Mouse (Mus musculus): ENCODE results near the gene Nanog.

The Nanog gene

GRCm38 (mm10) chr6:122742228-122742899, 35.1 kb downstream of the Nanog start:
- no peaks in the 10 kb centered on the region for H3K27me3 ChIP-seq (ENCODE audit: insufficient read depth, low read length)
- peaks cover 43% of the 10 kb centered on the region for H3K36me3 ChIP-seq (ENCODE audit: insufficient read depth, low read length)
- TF ChIP-seq POU5F1 (IDR thresholded peaks at IDR 0.05; ENCODE audit: borderline replicate concordance, low read length) (no peak), NANOG (IDR thresholded peaks at IDR 0.05; ENCODE audit: borderline replicate concordance, low read length) (no peak; the same call in 1 of the 2 replicates), CTCF (conservative IDR thresholded peaks at IDR 0.05; ENCODE audit: low read length) (no peak)
- H3K9me3 ChIP-seq (ENCODE audit: low read length): no peaks in the 10 kb centered on the region
- H3K4me1 ChIP-seq (replicated peaks; ENCODE audit: low read depth, low read length): peaks cover 67% of the 10 kb centered on the region
- peak overlapping the region; percentile 99 for H3K4me3 ChIP-seq (replicated peaks; ENCODE audit: low read length)

GRCm38 (mm10) chr6:122743353-122743752, 36.1 kb downstream of the Nanog start:
- Histone ChIP-seq H3K36me3 (ENCODE audit: insufficient read depth, low read length) (peaks cover 33% of the 10 kb centered on the region), H3K9me3 (ENCODE audit: low read length) (no peaks in the 10 kb centered on the region), H3K27me3 (ENCODE audit: insufficient read depth, low read length) (no peaks in the 10 kb centered on the region), H3K4me1 (replicated peaks; ENCODE audit: low read depth, low read length) (peaks cover 57% of the 10 kb centered on the region), H3K4me3 (replicated peaks; ENCODE audit: low read length) (peak overlapping the region; percentile 99)
- no peak for TF ChIP-seq NANOG (IDR thresholded peaks at IDR 0.05; ENCODE audit: borderline replicate concordance, low read length)
- TF ChIP-seq POU5F1 (IDR thresholded peaks at IDR 0.05; ENCODE audit: borderline replicate concordance, low read length): no peak
- TF ChIP-seq CTCF (conservative IDR thresholded peaks at IDR 0.05; ENCODE audit: low read length): peak; percentile 19; the same call in 1 of the 2 replicates

- no peaks in the 10 kb centered on the region for H3K9me3 ChIP-seq (ENCODE audit: low read length)
- peaks cover 46% of the 10 kb centered on the region for H3K4me1 ChIP-seq (replicated peaks; ENCODE audit: low read depth, low read length)
- no peaks in the 10 kb centered on the region for H3K27me3 ChIP-seq (ENCODE audit: insufficient read depth, low read length)
- TF ChIP-seq NANOG (IDR thresholded peaks at IDR 0.05; ENCODE audit: borderline replicate concordance, low read length) (no peak; the same call in 1 of the 2 replicates), CTCF (conservative IDR thresholded peaks at IDR 0.05; ENCODE audit: low read length) (no peak), POU5F1 (IDR thresholded peaks at IDR 0.05; ENCODE audit: borderline replicate concordance, low read length) (no peak)
- H3K36me3 ChIP-seq (ENCODE audit: insufficient read depth, low read length): peaks cover 19% of the 10 kb centered on the region
- H3K4me3 ChIP-seq (replicated peaks; ENCODE audit: low read length): peak overlapping the region; percentile 99
Measured at GRCm38 (mm10) chr6:122744505-122745249, 37.4 kb downstream of the Nanog start.

- TF ChIP-seq CTCF (conservative IDR thresholded peaks at IDR 0.05; ENCODE audit: low read length) (no peak), NANOG (IDR thresholded peaks at IDR 0.05; ENCODE audit: borderline replicate concordance, low read length) (no peak), POU5F1 (IDR thresholded peaks at IDR 0.05; ENCODE audit: borderline replicate concordance, low read length) (no peak)
- Histone ChIP-seq H3K4me3 (replicated peaks; ENCODE audit: low read length) (no peak overlapping the region), H3K27me3 (ENCODE audit: insufficient read depth, low read length) (no peaks in the 10 kb centered on the region), H3K36me3 (ENCODE audit: insufficient read depth, low read length) (no peaks in the 10 kb centered on the region), H3K9me3 (ENCODE audit: low read length) (no peaks in the 10 kb centered on the region), H3K4me1 (replicated peaks; ENCODE audit: low read depth, low read length) (peaks cover 29% of the 10 kb centered on the region)
Measured at GRCm38 (mm10) chr6:122750579-122750978, 43.3 kb downstream of the Nanog start.

GRCm38 (mm10) chr6:122755913-122756312, 48.6 kb downstream of the Nanog start:
- no peak for TF ChIP-seq NANOG (IDR thresholded peaks at IDR 0.05; ENCODE audit: borderline replicate concordance, low read length)
- Histone ChIP-seq H3K9me3 (ENCODE audit: low read length) (no peaks in the 10 kb centered on the region), H3K4me3 (replicated peaks; ENCODE audit: low read length) (no peak overlapping the region), H3K27me3 (ENCODE audit: insufficient read depth, low read length) (no peaks in the 10 kb centered on the region), H3K36me3 (ENCODE audit: insufficient read depth, low read length) (no peaks in the 10 kb centered on the region), H3K4me1 (replicated peaks; ENCODE audit: low read depth, low read length) (peaks cover 43% of the 10 kb centered on the region)

GRCm38 (mm10) chr6:122758732-122759131, 51.4 kb downstream of the Nanog start:
- no peak for TF ChIP-seq CTCF (conservative IDR thresholded peaks at IDR 0.05; ENCODE audit: low read length)
- no peak for TF ChIP-seq NANOG (IDR thresholded peaks at IDR 0.05; ENCODE audit: borderline replicate concordance, low read length)
- TF ChIP-seq POU5F1 (IDR thresholded peaks at IDR 0.05; ENCODE audit: borderline replicate concordance, low read length): no peak
- no peaks in the 10 kb centered on the region for H3K27me3 ChIP-seq (ENCODE audit: insufficient read depth, low read length)
- no peaks in the 10 kb centered on the region for H3K9me3 ChIP-seq (ENCODE audit: low read length)
- H3K4me1 ChIP-seq (replicated peaks; ENCODE audit: low read depth, low read length): peaks cover 57% of the 10 kb centered on the region
- no peak overlapping the region for H3K4me3 ChIP-seq (replicated peaks; ENCODE audit: low read length)
- H3K36me3 ChIP-seq (ENCODE audit: insufficient read depth, low read length): no peaks in the 10 kb centered on the region

GRCm38 (mm10) chr6:122761011-122761599, 53.8 kb downstream of the Nanog start:
- H3K36me3 ChIP-seq (ENCODE audit: insufficient read depth, low read length): no peaks in the 10 kb centered on the region
- H3K4me1 ChIP-seq (replicated peaks; ENCODE audit: low read depth, low read length): peaks cover 66% of the 10 kb centered on the region
- peak overlapping the region; percentile 78 for H3K4me3 ChIP-seq (replicated peaks; ENCODE audit: low read length)
- no peaks in the 10 kb centered on the region for H3K27me3 ChIP-seq (ENCODE audit: insufficient read depth, low read length)
- H3K9me3 ChIP-seq (ENCODE audit: low read length): no peaks in the 10 kb centered on the region
- no peak for TF ChIP-seq NANOG (IDR thresholded peaks at IDR 0.05; ENCODE audit: borderline replicate concordance, low read length)
- no peak for TF ChIP-seq POU5F1 (IDR thresholded peaks at IDR 0.05; ENCODE audit: borderline replicate concordance, low read length)
- no peak for TF ChIP-seq CTCF (conservative IDR thresholded peaks at IDR 0.05; ENCODE audit: low read length)

- Histone ChIP-seq H3K4me1 (replicated peaks; ENCODE audit: low read depth, low read length) (peaks cover 71% of the 10 kb centered on the region), H3K4me3 (replicated peaks; ENCODE audit: low read length) (peak overlapping the region; percentile 78), H3K36me3 (ENCODE audit: insufficient read depth, low read length) (no peaks in the 10 kb centered on the region), H3K27me3 (ENCODE audit: insufficient read depth, low read length) (no peaks in the 10 kb centered on the region), H3K9me3 (ENCODE audit: low read length) (no peaks in the 10 kb centered on the region)
- no peak; the same call in 1 of the 2 replicates for TF ChIP-seq NANOG (IDR thresholded peaks at IDR 0.05; ENCODE audit: borderline replicate concordance, low read length)
Measured at GRCm38 (mm10) chr6:122761901-122762300, 54.6 kb downstream of the Nanog start.
